Mouse (Mus musculus) embryo, embryonic 10.5 days (tissue): ENCODE results near the gene Zfp503.

Source experiments
- DNase-seq: peaks from one replicate; pipeline ENCODE4 v3.0.0-alpha.2; 2015; ENCODE audit warnings: low spot score

The Zfp503 gene

GRCm38 (mm10) chr14:21993251-21994060, 4.1 kb upstream of the Zfp503 start:
- peak; percentile 57 for DNase-seq

- DNase-seq, result peak; percentile 38
Measured at GRCm38 (mm10) chr14:21992321-21992885, 3.0 kb upstream of the Zfp503 start.

- peak; percentile 58 for DNase-seq
Measured at GRCm38 (mm10) chr14:21991856-21992255, 2.5 kb upstream of the Zfp503 start.

GRCm38 (mm10) chr14:21991251-21991780, 1.9 kb upstream of the Zfp503 start:
- DNase-seq, result peak; percentile 94

- DNase-seq, result peak; percentile 72
Measured at GRCm38 (mm10) chr14:21990321-21991021, 1.1 kb upstream of the Zfp503 start.

- peak; percentile 78 for DNase-seq
Measured at GRCm38 (mm10) chr14:21988577-21989290, 667 bp downstream of the Zfp503 start.

GRCm38 (mm10) chr14:21987660-21988576, 1.5 kb downstream of the Zfp503 start:
- peak; percentile 99 for DNase-seq

GRCm38 (mm10) chr14:21986733-21987659, 2.4 kb downstream of the Zfp503 start:
- DNase-seq, result peak; percentile 70

- peak; percentile 78 for DNase-seq
Measured at GRCm38 (mm10) chr14:21985981-21986732, 3.2 kb downstream of the Zfp503 start.

- DNase-seq, result peak; percentile 58
Measured at GRCm38 (mm10) chr14:21985426-21985931, 3.9 kb downstream of the Zfp503 start.

- DNase-seq, result peak; percentile 67
Measured at GRCm38 (mm10) chr14:21984757-21985425, 4.5 kb downstream of the Zfp503 start.

- DNase-seq, result peak; percentile 55
Measured at GRCm38 (mm10) chr14:21983950-21984730, 5.3 kb downstream of the Zfp503 start.

- DNase-seq, result peak; percentile 76
Measured at GRCm38 (mm10) chr14:21983311-21983949, 6.0 kb downstream of the Zfp503 start.

- DNase-seq, result peak; percentile 68
Measured at GRCm38 (mm10) chr14:21982592-21983310, 6.7 kb downstream of the Zfp503 start.

GRCm38 (mm10) chr14:21982096-21982591, 7.3 kb downstream of the Zfp503 start:
- peak; percentile 54 for DNase-seq

GRCm38 (mm10) chr14:21981462-21981861, 7.9 kb downstream of the Zfp503 start:
- DNase-seq, result peak; percentile 93
